11 mouse cellular contexts compared by ENCODE assay signal in the genomic region with DNA sequence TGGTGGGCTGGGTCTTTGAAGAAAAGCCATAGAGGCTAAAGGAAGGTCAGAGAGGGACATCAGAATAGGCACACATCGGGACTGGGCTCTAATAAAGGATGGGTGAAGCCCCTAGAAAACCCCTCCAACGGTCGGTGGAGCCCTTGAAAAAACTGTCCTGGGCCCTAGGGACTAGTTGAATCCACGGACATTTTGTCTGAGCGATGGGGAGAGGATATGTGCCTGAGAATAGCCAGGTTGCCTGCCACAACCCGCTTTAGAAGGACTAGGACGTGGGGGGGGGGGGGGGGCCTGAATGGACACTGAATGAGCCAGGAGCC. TPM values are rescaled to one million over a fixed set of nuclear protein-coding genes. Genes with fewer than 3 reads are reported as not detected.
DNase-seq lines count a peak whose midpoint lies in the region; ATAC-seq lines count a peak whose summit lies in the region.
"Had no signal": no experiment of that assay in that cellular context is flagged by ENCODE, and none has a peak within 500 bp of the region (broad histone marks: within the 10 kb centered on the region; RNA-seq: fewer than 3 reads in every experiment).

No protein-coding gene starts in this region.

- H3K9me3 ChIP-seq in kidney, embryonic 14.5 days (ENCODE audit: control insufficient read depth, low read length) = no peaks in the 10 kb centered on the region
- H3K9me3 ChIP-seq in embryonic facial prominence, embryonic 11.5 days (replicated peaks; ENCODE audit: control insufficient read depth, low read length) = no peaks in the 10 kb centered on the region
- H3K9me3 ChIP-seq in forebrain, embryonic 16.5 days (ENCODE audit: control insufficient read depth, low read length) = no peaks in the 10 kb centered on the region
- H3K9me3 ChIP-seq in midbrain, embryonic 12.5 days = no peaks in the 10 kb centered on the region

- no peak overlapping the region for H3K9ac ChIP-seq in kidney, embryonic 14.5 days (ENCODE audit: low read depth, low read length)
- H3K9ac ChIP-seq in embryonic facial prominence, embryonic 11.5 days (replicated peaks; ENCODE audit: low read length) = no peak overlapping the region
- H3K9ac ChIP-seq in forebrain, embryonic 16.5 days (replicated peaks; ENCODE audit: low read depth, low read length) = peak overlapping the region; percentile 27
- peak overlapping the region; percentile 59 for H3K9ac ChIP-seq in midbrain, embryonic 12.5 days (replicated peaks)

- peaks cover 5% of the 10 kb centered on the region; the same call in 1 of the 2 replicates for H3K4me1 ChIP-seq in kidney, embryonic 14.5 days (ENCODE audit: control insufficient read depth, insufficient read depth, low read length)
- no peaks in the 10 kb centered on the region for H3K4me1 ChIP-seq in embryonic facial prominence, embryonic 11.5 days (ENCODE audit: control insufficient read depth, insufficient read depth, low read length)
- H3K4me1 ChIP-seq in forebrain, embryonic 16.5 days (replicated peaks; ENCODE audit: control insufficient read depth, insufficient read depth, low read length) = peaks cover 19% of the 10 kb centered on the region
- H3K4me1 ChIP-seq in midbrain, embryonic 12.5 days = peaks cover 19% of the 10 kb centered on the region

- peaks cover 93% of the 10 kb centered on the region for H3K27me3 ChIP-seq in kidney, embryonic 14.5 days (ENCODE audit: control insufficient read depth, insufficient read depth, low read length)
- H3K27me3 ChIP-seq in embryonic facial prominence, embryonic 11.5 days (ENCODE audit: control insufficient read depth, insufficient read depth, low read length) = peaks cover 53% of the 10 kb centered on the region
- peaks cover 44% of the 10 kb centered on the region for H3K27me3 ChIP-seq in forebrain, embryonic 16.5 days (replicated peaks; ENCODE audit: control insufficient read depth, insufficient read depth, low read length)
- H3K27me3 ChIP-seq in midbrain, embryonic 12.5 days = peaks cover 65% of the 10 kb centered on the region

- H3K4me3 ChIP-seq in kidney, embryonic 14.5 days (ENCODE audit: low read length) = 0 out of 2 replicates have a peak overlapping the region, but pooled peaks have one; percentile 13
- H3K4me3 ChIP-seq in embryonic facial prominence, embryonic 11.5 days (ENCODE audit: low read depth, low read length) = peak overlapping the region; percentile 21
- peak overlapping the region; percentile 35 for H3K4me3 ChIP-seq in forebrain, embryonic 16.5 days (replicated peaks; ENCODE audit: low read length)
- H3K4me3 ChIP-seq in midbrain, embryonic 12.5 days = peak overlapping the region; percentile 34

- H3K27ac ChIP-seq in kidney, embryonic 14.5 days (ENCODE audit: low read depth, low read length) = no peak overlapping the region
- H3K27ac ChIP-seq in embryonic facial prominence, embryonic 11.5 days (replicated peaks; ENCODE audit: low read depth, low read length) = no peak overlapping the region
- peak overlapping the region; percentile 65 for H3K27ac ChIP-seq in forebrain, embryonic 16.5 days (ENCODE audit: low read length)
- peak overlapping the region; percentile 85 for H3K27ac ChIP-seq in midbrain, embryonic 12.5 days (replicated peaks)

- WGBS in kidney, embryonic 14.5 days = under 1% methylated on average over 7 of the region's 7 CpGs
- WGBS in embryonic facial prominence, embryonic 11.5 days = 0% methylated on average over 6 of the region's 7 CpGs
- WGBS in forebrain, embryonic 16.5 days = 2% methylated on average over 7 of the region's 7 CpGs
- under 1% methylated on average over 6 of the region's 7 CpGs for WGBS in midbrain, embryonic 12.5 days

- no peak for DNase-seq in kidney, adult 9 months
- DNase-seq in embryonic facial prominence, embryonic 11.5 days (ENCODE audit: low spot score) = peak; percentile 8
- no peak for DNase-seq in spleen, postnatal 36 days (ENCODE audit: low spot score in 2 of 2)
- DNase-seq in lung, postnatal 14 days = no peak
- DNase-seq in Muller cell, postnatal 12 days (ENCODE audit: inconsistent ontology term) = no peak
- DNase-seq: adrenal gland, postnatal 10 days; lung, postnatal 10 days; thymus, postnatal 25 days had no signal

- no peak overlapping the region; the same call in 1 of the 2 replicates for H3K4me2 ChIP-seq in kidney, embryonic 14.5 days (replicated peaks; ENCODE audit: low read depth, low read length)
- H3K4me2 ChIP-seq in embryonic facial prominence, embryonic 11.5 days (ENCODE audit: low read depth, low read length) = peak overlapping the region; percentile 42; the same call in 1 of the 2 replicates
- peak overlapping the region; percentile 58 for H3K4me2 ChIP-seq in forebrain, embryonic 16.5 days (ENCODE audit: low read length)
- peak overlapping the region; percentile 59 for H3K4me2 ChIP-seq in midbrain, embryonic 12.5 days (replicated peaks)

- no peak for ATAC-seq in kidney, embryonic 14.5 days (ENCODE audit: low FRiP score, low TSS enrichment)
- ATAC-seq in embryonic facial prominence, embryonic 11.5 days (replicated peaks; ENCODE audit: insufficient number of reproducible peaks, low FRiP score, low TSS enrichment, low read depth) = no peak
- ATAC-seq in forebrain, embryonic 16.5 days = peak; percentile 18
- ATAC-seq in midbrain, embryonic 12.5 days (ENCODE audit: low FRiP score, low read depth) = no peak

- no peaks in the 10 kb centered on the region for H3K36me3 ChIP-seq in kidney, embryonic 14.5 days (ENCODE audit: control insufficient read depth, insufficient read depth, low read length)
- H3K36me3 ChIP-seq in embryonic facial prominence, embryonic 11.5 days (replicated peaks; ENCODE audit: control insufficient read depth, insufficient read depth, low read depth, low read length) = no peaks in the 10 kb centered on the region
- no peaks in the 10 kb centered on the region for H3K36me3 ChIP-seq in forebrain, embryonic 16.5 days (ENCODE audit: control insufficient read depth, insufficient read depth)
- H3K36me3 ChIP-seq in midbrain, embryonic 12.5 days = no peaks in the 10 kb centered on the region

RNA-seq across cellular contexts. Expression of gene Zic4, which starts 7.0 kb away (rescaled TPM):
- polyA plus RNA-seq in kidney, embryonic 14.5 days (2014; fragmentation: Nextera tagmentation; extraction: Ambion mirVana) = not detected in 2 replicates
- polyA plus RNA-seq in embryonic facial prominence, embryonic 11.5 days (2014; fragmentation: Nextera tagmentation; extraction: Ambion mirVana) = 6.7 and 6.9 TPM in 2 replicates
- 28.3 and 47.6 TPM in 2 replicates for polyA plus RNA-seq in forebrain, embryonic 16.5 days (2015; fragmentation: Nextera tagmentation; extraction: Ambion mirVana)
- 44.6 and 76.9 TPM in 2 replicates for polyA plus RNA-seq in midbrain, embryonic 12.5 days (2016; fragmentation: Nextera tagmentation; extraction: Ambion mirVana)

RNA-seq across cellular contexts. Expression of gene Zic1, which starts 10.4 kb away (rescaled TPM):
- polyA plus RNA-seq in kidney, embryonic 14.5 days (2014; fragmentation: Nextera tagmentation; extraction: Ambion mirVana) = 0.04 TPM in 1 of 2 replicates, not detected in the other
- polyA plus RNA-seq in embryonic facial prominence, embryonic 11.5 days (2014; fragmentation: Nextera tagmentation; extraction: Ambion mirVana) = 3.3 and 3.5 TPM in 2 replicates
- polyA plus RNA-seq in forebrain, embryonic 16.5 days (2015; fragmentation: Nextera tagmentation; extraction: Ambion mirVana) = 4.5 and 8.0 TPM in 2 replicates
- 11.9 and 17.2 TPM in 2 replicates for polyA plus RNA-seq in midbrain, embryonic 12.5 days (2016; fragmentation: Nextera tagmentation; extraction: Ambion mirVana)

Comparison
In these comparisons a context has a peak if more than half of its experiments do, and no peak if none do; other contexts are left out.
1. H3K27ac ChIP-seq: peak in forebrain, embryonic 16.5 days (single experiment) and midbrain, embryonic 12.5 days (single experiment); none in kidney, embryonic 14.5 days (single experiment) and embryonic facial prominence, embryonic 11.5 days (single experiment).
2. H3K9ac ChIP-seq: peak in forebrain, embryonic 16.5 days (single experiment) and midbrain, embryonic 12.5 days (single experiment); none in kidney, embryonic 14.5 days (single experiment) and embryonic facial prominence, embryonic 11.5 days (single experiment).
3. Peak in every context shown above with its lines, with median percentiles within 50 percentile points of each other: H3K4me3 ChIP-seq.